Mouse (Mus musculus) WW6 (cell line): Measurements from ENCODE around the gene Macrod2.

Source experiments
- DNase-seq: peaks from one replicate; pipeline ENCODE4 v3.0.0-alpha.2; 2013; ENCODE audit warnings: low read depth, low spot score

Gene Macrod2

GRCm38 (mm10) chr2:142334441-142335102, 1939.5 kb downstream of the Macrod2 start:
- DNase-seq = no peak

GRCm38 (mm10) chr2:142335103-142335999, 1940.2 kb downstream of the Macrod2 start:
- DNase-seq = no peak

GRCm38 (mm10) chr2:142344021-142344420, 1948.9 kb downstream of the Macrod2 start:
- DNase-seq = no peak

DNA sequence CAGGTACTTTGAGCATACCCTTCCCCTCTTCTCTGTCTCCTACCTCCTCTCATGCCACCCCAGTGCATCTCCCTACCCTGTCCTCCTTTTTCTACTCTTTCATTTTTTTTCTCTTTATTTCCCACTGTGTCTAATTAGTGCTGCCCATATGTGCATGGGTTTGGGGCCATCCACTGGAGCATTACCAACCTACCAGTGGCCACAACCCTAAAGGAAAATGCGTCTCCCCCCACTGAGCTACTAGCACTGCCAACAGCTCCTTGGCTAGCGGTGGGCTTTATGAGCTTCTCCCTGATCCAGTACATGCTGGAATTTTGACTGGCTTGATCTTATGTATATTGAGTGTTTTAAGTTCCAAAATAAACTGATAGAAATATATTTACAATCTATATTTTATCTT, 1949.6 kb downstream of the Macrod2 start:
- DNase-seq = no peak

DNA sequence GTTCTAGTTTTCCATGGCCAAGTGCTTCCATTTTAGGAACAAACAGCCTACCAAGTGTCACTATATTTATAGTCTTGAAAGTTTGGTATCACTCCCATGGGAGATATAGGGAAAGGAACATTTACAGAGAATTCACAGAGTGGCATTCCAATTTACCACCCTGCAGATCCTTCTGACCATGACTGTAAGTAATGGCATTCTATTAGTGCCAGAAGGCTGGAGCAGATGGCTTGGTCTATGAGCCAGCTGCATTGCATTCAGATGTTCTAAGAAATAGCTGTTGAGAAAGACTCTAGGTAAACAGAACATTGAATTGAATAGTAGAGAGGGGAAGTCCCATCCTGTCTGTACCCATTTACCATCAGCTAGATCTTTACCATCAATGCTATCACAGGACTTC, 1954.7 kb downstream of the Macrod2 start:
- no peak for DNase-seq

DNA sequence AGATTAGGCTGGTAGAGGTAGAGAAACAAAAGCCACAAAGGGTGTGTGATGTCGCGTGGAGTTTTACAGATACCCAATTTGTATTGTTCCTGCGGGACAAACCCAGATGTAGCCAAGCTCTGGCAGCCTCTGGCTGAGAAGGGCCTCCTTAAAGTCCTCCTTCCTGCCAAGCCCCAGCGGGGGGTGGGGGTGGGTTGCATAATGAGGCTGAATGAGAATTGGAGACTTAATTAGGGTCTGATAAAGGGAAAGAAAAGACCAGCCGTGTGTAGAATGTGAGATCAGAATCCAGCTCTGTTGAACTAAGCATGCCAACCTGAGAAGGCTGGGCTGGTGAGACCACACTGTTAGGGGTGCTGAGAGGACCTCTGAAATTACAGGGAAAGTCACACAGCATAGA, 1967.8 kb downstream of the Macrod2 start:
- DNase-seq = no peak

DNA sequence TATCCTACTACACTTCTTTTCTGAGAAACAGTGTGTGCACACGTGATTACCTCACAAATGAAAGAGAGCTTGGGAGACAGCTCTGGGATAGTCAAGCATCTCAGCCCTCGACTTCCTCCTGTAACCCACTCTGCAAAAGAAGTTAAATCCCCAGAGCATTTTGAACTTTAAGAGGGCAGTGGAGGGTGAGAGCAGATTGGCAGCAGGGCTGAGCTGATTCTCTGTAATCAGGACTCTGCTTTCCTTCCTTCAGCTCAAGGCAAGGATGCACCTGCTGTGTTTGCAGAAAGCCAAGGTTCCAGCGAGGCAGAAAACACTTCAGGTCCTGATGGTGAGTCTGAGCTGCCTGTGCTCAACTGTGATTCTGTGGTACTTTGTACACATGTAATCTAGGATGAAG, 1978.9 kb downstream of the Macrod2 start:
- DNase-seq = no peak

GRCm38 (mm10) chr2:142380563-142380962, 1985.5 kb downstream of the Macrod2 start:
- DNase-seq = no peak

DNA sequence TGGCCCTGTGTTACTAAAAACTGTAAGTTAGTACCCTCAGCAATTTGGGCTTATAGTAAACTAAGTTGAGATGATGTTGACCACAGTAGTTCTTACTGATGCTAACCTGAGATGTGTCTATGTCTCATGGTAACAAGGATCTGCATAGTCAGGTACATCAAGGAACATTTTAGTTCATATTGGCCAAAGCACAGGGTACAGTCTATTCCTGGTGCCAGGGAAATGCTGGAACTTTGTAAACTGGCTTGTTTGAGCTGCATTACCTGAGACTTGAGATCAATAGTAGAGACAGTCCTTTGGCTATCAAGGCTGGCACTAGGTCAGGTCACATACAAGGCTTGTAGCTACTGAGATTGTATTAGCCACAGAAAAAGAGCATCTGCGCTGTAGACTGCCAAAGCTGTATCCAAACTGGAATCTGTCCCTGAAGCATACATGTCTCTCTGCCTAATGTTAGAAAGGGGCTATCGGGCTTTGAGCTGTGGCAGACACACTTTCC, 1986.0 kb downstream of the Macrod2 start:
- DNase-seq = no peak

- no peak for DNase-seq
Observed at GRCm38 (mm10) chr2:142393546-142393945, 1998.4 kb downstream of the Macrod2 start.

- DNase-seq = no peak
Observed at GRCm38 (mm10) chr2:142399490-142399889, 2004.4 kb downstream of the Macrod2 start.

GRCm38 (mm10) chr2:142400781-142401180, 2005.7 kb downstream of the Macrod2 start:
- DNase-seq = no peak

DNA sequence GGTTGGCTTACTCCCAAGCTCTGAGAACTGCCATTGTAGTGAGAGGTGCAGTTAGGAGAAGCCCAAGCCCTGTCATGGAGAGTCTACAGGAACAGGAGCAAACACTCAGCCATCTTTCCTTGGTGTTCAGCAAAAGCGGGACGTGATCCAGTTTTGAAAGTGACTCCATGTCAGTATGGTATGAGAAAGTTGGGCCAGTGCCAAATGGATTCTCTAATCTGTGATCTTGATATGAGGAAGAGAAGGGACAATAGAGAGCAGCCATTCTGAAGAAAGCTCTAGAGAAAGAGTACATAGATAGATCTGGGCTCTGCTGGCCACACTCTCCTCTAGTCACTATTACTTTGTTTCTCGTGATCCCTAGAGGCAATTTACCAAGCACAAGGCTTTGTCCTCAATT, 2006.2 kb downstream of the Macrod2 start:
- DNase-seq = no peak

DNA sequence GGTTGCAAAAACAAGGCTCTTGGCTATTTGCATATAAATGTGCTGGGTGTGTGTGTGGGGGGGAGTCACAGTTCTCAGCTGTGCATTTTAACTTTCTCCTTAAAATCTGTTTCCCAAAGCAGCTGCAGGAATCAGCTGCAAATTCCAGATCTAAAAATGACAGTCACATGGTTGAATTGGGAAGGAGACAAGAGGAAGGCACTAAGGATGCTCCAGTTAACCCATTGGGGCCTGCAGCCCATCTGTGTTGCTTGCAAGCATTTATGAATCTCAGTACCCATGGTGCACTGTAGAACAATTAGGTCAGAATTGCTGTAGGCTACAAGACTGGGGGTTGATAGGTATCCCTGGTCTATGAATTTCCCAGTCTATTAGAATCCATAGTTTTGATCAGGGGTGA, 2008.3 kb downstream of the Macrod2 start:
- no peak for DNase-seq

- no peak for DNase-seq
Observed at GRCm38 (mm10) chr2:142404321-142404720, 2009.2 kb downstream of the Macrod2 start.

DNA sequence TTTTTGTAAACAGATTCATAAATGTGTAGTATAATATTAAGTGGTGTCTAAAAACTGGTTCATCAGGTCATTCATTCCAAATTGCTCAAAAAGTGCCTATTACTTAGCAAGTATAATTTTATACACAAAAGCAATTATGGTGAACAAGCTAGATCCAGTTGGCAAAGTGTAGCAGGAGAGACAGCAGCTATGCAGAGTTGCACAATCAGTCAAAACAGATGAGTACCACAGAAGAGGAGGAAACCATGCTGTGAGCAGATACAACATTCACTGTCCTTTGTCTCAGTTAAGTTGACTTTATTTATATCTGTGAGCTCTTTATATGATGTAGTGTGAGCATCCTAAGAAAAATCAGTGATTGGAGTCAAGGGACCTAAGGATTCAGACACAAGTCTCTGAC, 2012.2 kb downstream of the Macrod2 start:
- DNase-seq = no peak

DNA sequence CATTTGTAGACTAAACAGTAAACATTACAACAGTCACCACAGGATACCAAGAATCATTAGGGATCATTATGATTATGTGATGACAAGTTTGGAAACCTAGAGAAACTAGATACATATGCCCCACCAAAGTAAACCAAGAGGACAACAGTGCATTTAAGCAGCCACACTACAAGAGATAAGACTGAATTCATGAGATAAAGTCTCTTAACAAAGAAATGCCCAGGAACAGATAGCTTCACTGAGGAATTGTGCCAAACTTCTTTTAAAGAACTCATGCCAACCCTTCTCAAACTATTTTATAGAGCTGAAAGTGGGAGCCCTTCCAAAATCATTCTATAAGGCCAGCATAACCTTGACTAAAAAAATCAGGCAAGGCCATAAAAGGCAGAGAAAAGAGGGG, 2015.0 kb downstream of the Macrod2 start:
- no peak for DNase-seq

- no peak for DNase-seq
Observed at GRCm38 (mm10) chr2:142433126-142433525, 2038.0 kb downstream of the Macrod2 start.

- DNase-seq = no peak
Observed at GRCm38 (mm10) chr2:142434731-142435130, 2039.6 kb downstream of the Macrod2 start.

- no peak for DNase-seq
Observed at GRCm38 (mm10) chr2:142437606-142438461, 2042.7 kb downstream of the Macrod2 start.
